Mouse (Mus musculus) E14TG2a.4 (cell line): ENCODE measurements around the gene 2410137M14Rik.

Source experiments
- CTCF ChIP-seq: conservative IDR thresholded peaks from 2 replicates; pipeline ENCODE4 v1.5.1; 2014; ENCODE audit warnings: low read length
- NANOG ChIP-seq: IDR thresholded peaks from 2 replicates; pipeline ENCODE4 v1.6.1; 2014; ENCODE audit warnings: borderline replicate concordance, low read length, mixed read lengths
- POU5F1 ChIP-seq: IDR thresholded peaks from 2 replicates; pipeline ENCODE4 v1.6.1; 2014; ENCODE audit warnings: low read length, borderline replicate concordance

GRCm38 (mm10) chr17:36938056-36938455, 43.0 kb downstream of the 2410137M14Rik start:
- no peak for TF ChIP-seq CTCF
- TF ChIP-seq NANOG: no peak
- TF ChIP-seq POU5F1: no peak
